Mouse (Mus musculus) CH12.LX (cell line): ENCODE data around the gene Lgals8. TPM values are rescaled to one million over a fixed set of nuclear protein-coding genes. Genes with fewer than 3 reads are reported as not detected.
A peak's percentile ranks its signal among the peaks of the same experiment; 100 is the strongest.

Source experiments
- DNase-seq: peaks from one replicate; pipeline ENCODE4 v3.0.0-alpha.2; 2013; ENCODE audit errors: extremely low read depth
- H3K27ac ChIP-seq: 2 replicates; pipeline ENCODE4 v1.5.1; 2012; ENCODE audit warnings: low read depth, mild to moderate bottlenecking, control low read depth, moderate library complexity; ENCODE audit not compliant: insufficient read depth
- H3K27me3 ChIP-seq: replicated peaks from 2 replicates; pipeline ENCODE3; 2012; ENCODE audit warnings: inconsistent platforms
- H3K36me3 ChIP-seq, 2 experiments: replicated peaks in 1 of 2; 2 replicates each; pipeline versions ENCODE3 to v1.6.1; 2012; ENCODE audit warnings: inconsistent platforms in 1 of 2, low read length in 1 of 2, mild to moderate bottlenecking in 1 of 2, mixed read lengths in 1 of 2, moderate library complexity in 1 of 2; ENCODE audit not compliant: control insufficient read depth in 1 of 2, insufficient read depth in 1 of 2
- H3K4me1 ChIP-seq, 2 experiments: 2 replicates each; pipeline ENCODE4 v1.6.1; 2012; ENCODE audit warnings: inconsistent platforms in 1 of 2, moderate library complexity in 1 of 2; ENCODE audit not compliant: insufficient read depth in 2 of 2, control insufficient read depth in 1 of 2
- H3K4me2 ChIP-seq: 2 replicates; pipeline ENCODE4 v1.6.1; 2012; ENCODE audit warnings: low read depth, mild to moderate bottlenecking, control low read depth; ENCODE audit not compliant: poor library complexity, insufficient read depth, severe bottlenecking
- H3K4me3 ChIP-seq, 3 experiments: fragments of 150-350 bp in 1 of 3; sonication (generic) in 1 of 3; replicated peaks in 1 of 3; 2 replicates each; pipeline versions ENCODE3 to v1.5.1; 2011 to 2012; ENCODE audit warnings: low read depth in 2 of 3, low read length in 2 of 3, mild to moderate bottlenecking in 2 of 3, moderate library complexity in 2 of 3, control low read depth in 1 of 3, improper control_type of control experiment in 1 of 3, inconsistent platforms in 1 of 3, mixed read lengths in 1 of 3; ENCODE audit not compliant: poor library complexity in 1 of 3
- H3K79me2 ChIP-seq: replicated peaks from 2 replicates; pipeline ENCODE4 v1.6.1; 2012; ENCODE audit warnings: mild to moderate bottlenecking, moderate library complexity; ENCODE audit not compliant: control insufficient read depth, poor library complexity, insufficient read depth, severe bottlenecking; ENCODE audit errors: extremely low read depth
- H3K9ac ChIP-seq: 2 replicates; pipeline ENCODE4 v1.6.1; 2012; ENCODE audit warnings: low read depth, mild to moderate bottlenecking, control low read depth, moderate library complexity; ENCODE audit not compliant: insufficient read depth
- H3K9me3 ChIP-seq: replicated peaks from 2 replicates; pipeline ENCODE3; 2012; ENCODE audit warnings: low read length, inconsistent platforms, mixed read lengths
- BHLHE40 ChIP-seq: IDR thresholded peaks from 2 replicates; pipeline ENCODE4 v1.6.1; 2011; ENCODE audit warnings: mild to moderate bottlenecking, low read depth, low read length, improper control_type of control experiment
- CTCF ChIP-seq, 2 experiments: IDR thresholded peaks in 1 of 2; conservative IDR thresholded peaks in 1 of 2; 2 replicates each; pipeline ENCODE4 v1.5.1; 2011 to 2012; ENCODE audit warnings: low read depth in 2 of 2, low read length in 2 of 2, improper control_type of control experiment in 1 of 2, inconsistent platforms in 1 of 2, mild to moderate bottlenecking in 1 of 2, moderate library complexity in 1 of 2
- E2F4 ChIP-seq: IDR thresholded peaks from 2 replicates; pipeline ENCODE4 v1.6.1; 2011; ENCODE audit warnings: low read depth, low read length, improper control_type of control experiment; ENCODE audit not compliant: insufficient replicate concordance
- ELF1 ChIP-seq: IDR thresholded peaks from 2 replicates; pipeline ENCODE4 v1.6.1; 2014; ENCODE audit warnings: low read depth, mild to moderate bottlenecking, inconsistent platforms, low read length, improper control_type of control experiment
- ETS1 ChIP-seq: conservative IDR thresholded peaks from 2 replicates; pipeline ENCODE4 v1.6.1; 2012; ENCODE audit warnings: low read depth, mild to moderate bottlenecking, inconsistent platforms, low read length, improper control_type of control experiment, moderate library complexity
- GABPA ChIP-seq: IDR thresholded peaks from 2 replicates; pipeline ENCODE4 v1.6.1; 2012; ENCODE audit warnings: low read depth, low read length, improper control_type of control experiment, inconsistent platforms; ENCODE audit not compliant: insufficient replicate concordance
- HCFC1 ChIP-seq: IDR thresholded peaks from 2 replicates; pipeline ENCODE4 v1.6.1; 2012; ENCODE audit warnings: low read depth, mild to moderate bottlenecking, inconsistent platforms, low read length, improper control_type of control experiment
- IRF4 ChIP-seq: IDR thresholded peaks from 2 replicates; pipeline ENCODE4 v1.6.1; 2014; ENCODE audit warnings: low read depth, mild to moderate bottlenecking, inconsistent platforms, low read length, improper control_type of control experiment
- JUN ChIP-seq: IDR thresholded peaks from 2 replicates; pipeline ENCODE4 v1.6.1; 2011; ENCODE audit warnings: low read depth, mild to moderate bottlenecking, low read length, improper control_type of control experiment, moderate library complexity; ENCODE audit not compliant: insufficient read depth
- JUND ChIP-seq: conservative IDR thresholded peaks from 2 replicates; pipeline ENCODE4 v1.6.1; 2011; ENCODE audit warnings: low read depth, low read length, improper control_type of control experiment
- KAT2A ChIP-seq: IDR thresholded peaks from 2 replicates; pipeline ENCODE4 v1.6.1; 2012; ENCODE audit warnings: low read length, improper control_type of control experiment, inconsistent platforms; ENCODE audit not compliant: insufficient replicate concordance
- MAFK ChIP-seq: IDR thresholded peaks from 2 replicates; pipeline ENCODE4 v1.6.1; 2011; ENCODE audit warnings: low read length, improper control_type of control experiment; ENCODE audit not compliant: insufficient replicate concordance
- MAX ChIP-seq: IDR thresholded peaks from 2 replicates; pipeline ENCODE4 v1.6.1; 2011; ENCODE audit warnings: low read length, improper control_type of control experiment
- MAZ ChIP-seq: IDR thresholded peaks from 2 replicates; pipeline ENCODE4 v1.6.1; 2012; ENCODE audit warnings: low read depth, mild to moderate bottlenecking, inconsistent platforms, low read length, improper control_type of control experiment, moderate library complexity
- MEF2A ChIP-seq: IDR thresholded peaks from 2 replicates; pipeline ENCODE4 v1.6.1; 2014; ENCODE audit warnings: low read depth, mild to moderate bottlenecking, inconsistent platforms, low read length, improper control_type of control experiment, borderline replicate concordance
- MXI1 ChIP-seq: IDR thresholded peaks from 2 replicates; pipeline ENCODE4 v1.6.1; 2011; ENCODE audit warnings: mild to moderate bottlenecking, low read depth, low read length, improper control_type of control experiment
- MYC ChIP-seq: IDR thresholded peaks from 2 replicates; pipeline ENCODE4 v1.6.1; 2011; ENCODE audit warnings: low read depth, mild to moderate bottlenecking, improper control_type of control experiment, low read length
- NELFE ChIP-seq: IDR thresholded peaks from 2 replicates; pipeline ENCODE4 v1.6.1; 2011; ENCODE audit warnings: low read depth, low read length, improper control_type of control experiment
- NRF1 ChIP-seq: IDR thresholded peaks from 2 replicates; pipeline ENCODE4 v1.6.1; 2014; ENCODE audit warnings: low read depth, mild to moderate bottlenecking, inconsistent platforms, low read length, improper control_type of control experiment, moderate library complexity
- PAX5 ChIP-seq: IDR thresholded peaks from 2 replicates; pipeline ENCODE4 v1.6.1; 2012; ENCODE audit warnings: low read length, inconsistent platforms, mixed read lengths
- POLR2A ChIP-seq: IDR thresholded peaks from 2 replicates; pipeline ENCODE4 v1.6.1; 2011; ENCODE audit warnings: low read depth, mild to moderate bottlenecking, improper control_type of control experiment, low read length
- RAD21 ChIP-seq: IDR thresholded peaks from 2 replicates; pipeline ENCODE4 v1.6.1; 2011; ENCODE audit warnings: low read depth, mild to moderate bottlenecking, low read length, improper control_type of control experiment, moderate library complexity
- RCOR1 ChIP-seq: conservative IDR thresholded peaks from 2 replicates; pipeline ENCODE4 v1.6.1; 2012; ENCODE audit warnings: low read depth, mild to moderate bottlenecking, inconsistent platforms, low read length, improper control_type of control experiment
- SIN3A ChIP-seq: IDR thresholded peaks from 2 replicates; pipeline ENCODE4 v1.6.1; 2012; ENCODE audit warnings: low read length, improper control_type of control experiment, inconsistent platforms
- SMC3 ChIP-seq: IDR thresholded peaks from 2 replicates; pipeline ENCODE4 v1.6.1; 2011; ENCODE audit warnings: low read depth, low read length, improper control_type of control experiment
- TBP ChIP-seq: conservative IDR thresholded peaks from 2 replicates; pipeline ENCODE4 v1.6.1; 2011; ENCODE audit warnings: low read depth, low read length, improper control_type of control experiment
- TCF12 ChIP-seq: IDR thresholded peaks from 2 replicates; pipeline ENCODE4 v1.6.1; 2014; ENCODE audit warnings: low read depth, mild to moderate bottlenecking, inconsistent platforms, low read length, improper control_type of control experiment
- UBTF ChIP-seq: IDR thresholded peaks from 2 replicates; pipeline ENCODE4 v1.6.1; 2012; ENCODE audit warnings: low read depth, mild to moderate bottlenecking, inconsistent platforms, low read length, improper control_type of control experiment, moderate library complexity
- USF1 ChIP-seq: IDR thresholded peaks from 2 replicates; pipeline ENCODE4 v1.6.1; 2014; ENCODE audit warnings: low read depth, mild to moderate bottlenecking, inconsistent platforms, low read length, improper control_type of control experiment
- USF2 ChIP-seq: conservative IDR thresholded peaks from 2 replicates; pipeline ENCODE4 v1.6.1; 2011; ENCODE audit warnings: low read depth, low read length, improper control_type of control experiment
- ZC3H11A ChIP-seq: IDR thresholded peaks from 2 replicates; pipeline ENCODE4 v1.6.1; 2012; ENCODE audit warnings: low read depth, mild to moderate bottlenecking, inconsistent platforms, low read length, improper control_type of control experiment
- ZKSCAN1 ChIP-seq: IDR thresholded peaks from 2 replicates; pipeline ENCODE4 v1.6.1; 2012; ENCODE audit warnings: low read depth, inconsistent platforms, low read length, improper control_type of control experiment, borderline replicate concordance
- ZMIZ1 ChIP-seq: IDR thresholded peaks from 2 replicates; pipeline ENCODE4 v1.6.1; 2012; ENCODE audit warnings: low read depth, mild to moderate bottlenecking, inconsistent platforms, low read length, improper control_type of control experiment
- ZNF384 ChIP-seq: IDR thresholded peaks from 2 replicates; pipeline ENCODE4 v1.6.1; 2012; ENCODE audit warnings: low read depth, low read length, improper control_type of control experiment, inconsistent platforms
- dilution Hi-C: fragments of 300-500 bp; cut with MboI; formaldehyde crosslinking; loops from 2 replicates; pipeline ENCODE4 v1.14.3; 2020; ENCODE audit warnings: low sequenced_read_pairs; ENCODE audit not compliant: extremely low pct_unique_long_range_greater_than_20kb, extremely low pct_ligation_motif_present
- in situ Hi-C: fragments of 300-500 bp; cut with MboI; formaldehyde crosslinking; loops from 3 replicates; pipeline ENCODE4 v1.14.3; 2019; ENCODE audit warnings: low sequenced_read_pairs, low pct_ligation_motif_present, low pct_unique_long_range_greater_than_20kb, mixed read lengths
- polyA plus RNA-seq: library from polyadenylated mRNA; unstranded; fragments of >175 nt; gene quantifications from 2 replicates; pipeline ENCODE4 v1.2.1, GENCODE M21; 2012; ENCODE audit warnings: low read depth; ENCODE audit not compliant: insufficient read length
- total RNA-seq, 2 experiments: library from RNA; depleted of rRNA; stranded (reverse); fragments of 300-350 nt in 1 of 2; fragments of >200 nt in 1 of 2; gene quantifications; 2 replicates each; pipeline ENCODE4 v1.2.3; 2012 to 2014

Lgals8 gene
- total and polyA plus RNA-seq, 3 experiments: 15.8 to 23.5 (median 18.4) TPM

- TF ChIP-seq KAT2A (peak; percentile 46; the same call in 1 of the 2 replicates), RAD21 (no peak), PAX5 (no peak), HCFC1 (peak; percentile 82), ELF1 (peak; percentile 90), GABPA (no peak), MXI1 (peak; percentile 89; the same call in 1 of the 2 replicates)
Observed at GRCm38 (mm10) chr13:12460881-12461729, 3.6 kb downstream of the Lgals8 start (continued).

DNA sequence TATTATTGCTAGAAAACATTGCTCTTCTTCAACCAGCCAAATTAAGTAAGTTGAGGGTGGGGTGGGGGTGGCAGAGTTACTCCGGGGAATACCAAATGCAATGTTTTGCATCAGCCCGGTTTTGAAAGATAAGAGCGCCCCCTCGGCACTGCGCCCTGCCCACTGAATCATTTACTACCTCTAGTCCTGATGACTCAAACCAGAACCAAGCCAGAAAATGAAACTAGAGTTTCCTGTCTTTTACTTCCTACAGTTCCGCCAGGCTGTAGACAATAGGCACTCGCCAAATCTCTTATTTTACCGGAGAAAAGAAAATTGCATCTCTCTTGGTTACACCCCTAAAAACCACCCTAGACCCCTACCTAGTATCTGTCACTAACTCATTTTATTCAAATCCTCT, 4.3 kb downstream of the Lgals8 start:
- Histone ChIP-seq H3K27ac (peak overlapping the region; percentile 84), H3K9ac (peak overlapping the region; percentile 93), H3K27me3 (no peaks in the 10 kb centered on the region), H3K79me2 (0 out of 2 replicates have a peak, but pooled peaks cover 4% of the 10 kb centered on the region), H3K4me1 (peaks cover 8 to 33% of the 10 kb centered on the region in 2 experiments), H3K4me3 (peak overlapping the region; percentile 65 to 100 (median 82)), H3K36me3 (peaks cover 29 to 38% of the 10 kb centered on the region in 2 experiments), H3K9me3 (no peaks in the 10 kb centered on the region), H3K4me2 (peak overlapping the region; percentile 45; the same call in 1 of the 2 replicates)
- in situ Hi-C loops: no loop called here
- peak; percentile 93 for DNase-seq
- dilution Hi-C loops: no loop called here
- TF ChIP-seq MEF2A: peak; percentile 88
- no peak for TF ChIP-seq TBP
- no peak for TF ChIP-seq MAX
- peak; percentile 100 for TF ChIP-seq IRF4
- peak; percentile 92 for TF ChIP-seq JUN
- no peak; the same call in 1 of the 2 replicates for TF ChIP-seq POLR2A
- peak; percentile 85 for TF ChIP-seq ETS1
- no peak for TF ChIP-seq GABPA
- TF ChIP-seq ELF1: peak; percentile 77
- TF ChIP-seq PAX5: no peak
- TF ChIP-seq MXI1: peak; percentile 38; the same call in 1 of the 2 replicates
- no peak for TF ChIP-seq ZKSCAN1
- 0 out of 2 replicates have a peak, but pooled peaks have one; percentile 43 for TF ChIP-seq KAT2A
- TF ChIP-seq TCF12: peak; percentile 52; the same call in 1 of the 2 replicates
- TF ChIP-seq USF1: no peak
- peak; percentile 43 for TF ChIP-seq SMC3
- peak; percentile 53 for TF ChIP-seq HCFC1
- no peak; the same call in 1 of the 2 replicates for TF ChIP-seq RCOR1
- TF ChIP-seq UBTF: no peak
- no peak for TF ChIP-seq ZMIZ1
- no peak for TF ChIP-seq NRF1
- 0 out of 2 replicates have a peak, but pooled peaks have one; percentile 41 for TF ChIP-seq E2F4
- TF ChIP-seq BHLHE40: peak; percentile 73
- peak; percentile 99 for TF ChIP-seq JUND
- 0 out of 2 replicates have a peak, but pooled peaks have one; percentile 24 for TF ChIP-seq ZNF384
- no peak for TF ChIP-seq MAFK
- peak in 1 of 2 experiments; percentile 73; a peak in 2 of 4 replicates for TF ChIP-seq CTCF (conservative IDR thresholded peaks at IDR 0.05 in 1 of 2, IDR thresholded peaks at IDR 0.05 in 1 of 2; ENCODE audit: low read depth in 2 of 2, low read length in 2 of 2)
- TF ChIP-seq ZC3H11A: no peak
- TF ChIP-seq USF2: no peak
- peak; percentile 95 for TF ChIP-seq MAZ
- TF ChIP-seq MYC: peak; percentile 20; the same call in 1 of the 2 replicates
- peak; percentile 58; the same call in 1 of the 2 replicates for TF ChIP-seq NELFE
- peak; percentile 85 for TF ChIP-seq SIN3A
- TF ChIP-seq RAD21: peak; percentile 54
